Mouse (Mus musculus) mature B cell (primary cell): ENCODE measurements around the gene Ebi3.
"Not testable (repeated sequence)": the region's sequence is repeated elsewhere in the genome, so short reads cannot be mapped to it uniquely, and the experiment has no call there.

Experiments used
- in situ Hi-C: fragments of 300-500 bp; cut with MboI; formaldehyde crosslinking; loops from 2 replicates; pipeline ENCODE4 v1.14.3; 2019

Gene Ebi3

GRCm38 (mm10) chr17:55952447-55953027 is at the start of gene Ebi3:
Ebi3 (plus strand) TSS chr17:55952640.
- in situ Hi-C loops: loop anchor here (25.0 kb wide), 1 partner anchor 240 kb away; the partner anchor contains the start of gene Pot1b

- in situ Hi-C loops: no loop called here
These were observed 49.4 kb upstream of the Ebi3 start for GRCm38 (mm10) chr17:55903087-55903486.

- in situ Hi-C loops: no loop called here
These were observed 48.8 kb upstream of the Ebi3 start for GRCm38 (mm10) chr17:55903687-55904086.

GRCm38 (mm10) chr17:55904131-55904530 is 48.3 kb upstream of the Ebi3 start:
- in situ Hi-C loops: no loop called here

- in situ Hi-C loops: no loop called here
These were observed 45.8 kb upstream of the Ebi3 start for GRCm38 (mm10) chr17:55906669-55907068.

GRCm38 (mm10) chr17:55931553-55932502 is 20.6 kb upstream of the Ebi3 start:
- in situ Hi-C loops: no loop called here

GRCm38 (mm10) chr17:55932635-55933034 is 19.8 kb upstream of the Ebi3 start:
- in situ Hi-C loops: no loop called here

- in situ Hi-C loops: no loop called here
These were observed 19.2 kb upstream of the Ebi3 start for GRCm38 (mm10) chr17:55933191-55933590.

GRCm38 (mm10) chr17:55944387-55944865 is 8.0 kb upstream of the Ebi3 start:
- in situ Hi-C loops: not testable (repeated sequence)

GRCm38 (mm10) chr17:55944866-55945682 is 7.4 kb upstream of the Ebi3 start:
- in situ Hi-C loops: not testable (repeated sequence)

- in situ Hi-C loops: no loop called here
These were observed 6.7 kb upstream of the Ebi3 start for GRCm38 (mm10) chr17:55945696-55946095.

- in situ Hi-C loops: no loop called here
These were observed 3.8 kb upstream of the Ebi3 start for GRCm38 (mm10) chr17:55948647-55949046.

GRCm38 (mm10) chr17:55949400-55949799 is 3.0 kb upstream of the Ebi3 start, which contains the start of gene Zfp119b:
Zfp119b (minus strand) TSS chr17:55949500.
- in situ Hi-C loops: no loop called here

GRCm38 (mm10) chr17:55950601-55951000 is 1.8 kb upstream of the Ebi3 start:
- in situ Hi-C loops: loop anchor here (25.0 kb wide), 1 partner anchor 238 kb away; the partner anchor contains the start of gene Pot1b

GRCm38 (mm10) chr17:55952041-55952440 is 399 bp upstream of the Ebi3 start:
- in situ Hi-C loops: loop anchor here (25.0 kb wide), 1 partner anchor 240 kb away; the partner anchor contains the start of gene Pot1b

GRCm38 (mm10) chr17:55953751-55954150 is 1.3 kb downstream of the Ebi3 start:
- in situ Hi-C loops: loop anchor here (25.0 kb wide), 1 partner anchor 241 kb away; the partner anchor contains the start of gene Pot1b

GRCm38 (mm10) chr17:55954229-55954628 is 1.8 kb downstream of the Ebi3 start:
- in situ Hi-C loops: loop anchor here (25.0 kb wide), 1 partner anchor 242 kb away; the partner anchor contains the start of gene Pot1b

GRCm38 (mm10) chr17:55956129-55956528 is 3.7 kb downstream of the Ebi3 start:
- in situ Hi-C loops: loop anchor here (25.0 kb wide), 1 partner anchor 244 kb away; the partner anchor contains the start of gene Pot1b

- in situ Hi-C loops: loop anchor here (25.0 kb wide), 1 partner anchor 244 kb away; the partner anchor contains the start of gene Pot1b
These were observed 4.2 kb downstream of the Ebi3 start for GRCm38 (mm10) chr17:55956591-55956990.

- in situ Hi-C loops: loop anchor here (25.0 kb wide), 1 partner anchor 245 kb away; the partner anchor contains the start of gene Pot1b
These were observed 4.7 kb downstream of the Ebi3 start for GRCm38 (mm10) chr17:55957168-55957567.
